Mouse (Mus musculus): ENCODE measurements around the gene Anp32e.
A peak's percentile ranks its signal among the peaks of the same experiment; 100 is the strongest.
"Not testable (repeated sequence)": the region's sequence is repeated elsewhere in the genome, so short reads cannot be mapped to it uniquely, and the experiment has no call there.

Gene Anp32e

DNA sequence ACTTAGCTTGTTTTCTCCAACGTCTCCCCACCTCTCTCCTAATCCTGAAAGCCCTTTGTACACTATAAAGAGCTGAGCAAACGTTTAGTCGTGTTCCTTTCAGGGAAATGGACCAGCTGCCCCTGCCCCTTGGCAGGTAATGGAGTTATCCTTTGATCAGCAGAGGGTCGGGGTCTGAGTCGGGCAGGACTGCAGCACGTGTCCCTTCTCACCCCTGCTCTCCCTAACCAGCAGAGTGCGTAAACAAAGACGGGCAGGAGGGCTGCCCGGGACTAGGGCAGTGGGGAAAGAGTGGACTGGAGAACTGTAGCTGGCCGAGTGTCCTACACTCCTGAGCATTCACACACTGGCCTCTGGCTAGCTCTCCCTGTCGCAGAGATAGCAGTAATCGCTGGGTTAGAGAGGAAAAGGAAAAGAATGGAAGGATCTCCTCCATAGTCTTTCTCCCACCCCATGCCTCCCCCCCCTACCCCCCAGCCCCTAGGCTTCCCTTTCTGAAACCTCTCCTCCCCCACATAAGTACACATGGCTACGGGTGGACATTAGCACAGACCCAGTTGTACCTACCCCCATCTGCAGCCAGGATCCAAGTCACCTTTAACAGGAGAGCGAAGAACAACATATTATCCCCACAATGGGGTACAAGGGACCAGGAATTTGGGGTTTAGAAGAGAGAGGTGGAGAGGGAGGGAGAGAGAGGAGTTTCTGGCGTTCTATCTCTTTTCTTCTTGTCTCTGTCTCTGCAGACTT, 25.1 kb upstream of the Anp32e start:
- no peak for DNase-seq (ENCODE audit: low spot score in 2 of 2)

DNA sequence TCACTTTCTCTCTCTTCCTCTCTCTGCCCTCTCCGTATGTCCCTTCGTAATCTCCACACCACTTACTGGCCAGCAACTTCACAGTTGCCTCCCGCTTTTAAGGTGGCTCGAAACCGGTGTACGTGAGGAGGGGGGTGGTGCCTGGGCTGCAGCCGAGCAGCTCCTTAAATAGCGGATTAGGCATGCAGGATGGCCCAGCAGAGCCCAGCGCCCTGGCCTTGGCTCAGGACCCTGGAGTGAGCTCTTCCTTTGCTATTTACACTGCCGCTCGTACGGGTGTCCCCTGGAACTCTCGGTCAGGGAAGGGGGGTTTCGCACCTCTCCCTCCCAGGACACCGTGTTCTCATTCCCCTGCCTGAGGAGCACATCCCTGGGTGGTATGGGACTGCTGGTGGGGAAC, 24.5 kb upstream of the Anp32e start, which contains the start of gene Car14:
Gene Car14 (minus strand): TSS at position 124 of the 400 bp plus-strand sequence.
- no peak for DNase-seq (ENCODE audit: low spot score in 2 of 2)

DNA sequence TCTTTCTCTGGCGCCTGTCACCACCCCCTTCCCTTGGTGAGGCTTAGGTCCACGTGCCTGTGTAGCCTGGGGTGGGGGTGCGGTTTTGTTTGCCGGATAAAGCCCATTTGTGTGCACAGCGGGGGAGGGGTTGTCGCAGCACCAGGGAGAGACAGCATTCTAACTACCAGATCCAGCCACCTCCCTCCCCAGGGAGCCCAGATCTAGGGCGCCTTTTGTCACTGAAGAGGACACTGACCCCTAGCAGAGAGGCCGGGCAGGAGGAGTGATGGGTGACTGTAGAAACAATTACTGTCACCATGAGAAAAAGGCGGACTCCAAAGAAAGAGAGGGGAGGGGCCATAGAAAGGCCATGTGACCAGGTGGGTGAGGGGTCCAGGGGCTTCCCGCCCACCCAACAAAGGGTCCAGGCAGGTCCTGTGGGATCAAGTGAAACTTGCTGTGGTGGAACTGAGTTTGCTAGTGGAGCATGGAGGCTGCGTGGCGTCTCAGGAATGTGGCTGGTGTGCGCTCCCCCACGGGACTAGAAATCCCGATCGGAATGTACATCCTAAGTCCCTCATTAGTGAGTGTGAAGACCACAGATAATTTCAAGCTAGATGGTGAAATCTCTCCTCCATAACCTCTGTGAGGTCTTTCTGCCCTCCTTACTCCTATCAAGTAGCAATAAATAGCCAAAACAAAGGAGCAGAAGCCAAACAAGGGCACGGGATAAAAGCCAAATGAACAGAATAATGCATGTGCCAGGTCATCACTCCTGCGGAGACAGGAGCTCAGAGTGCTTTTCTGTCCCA, 23.7 kb upstream of the Anp32e start:
- DNase-seq (ENCODE audit: low spot score in 2 of 2): no peak

DNA sequence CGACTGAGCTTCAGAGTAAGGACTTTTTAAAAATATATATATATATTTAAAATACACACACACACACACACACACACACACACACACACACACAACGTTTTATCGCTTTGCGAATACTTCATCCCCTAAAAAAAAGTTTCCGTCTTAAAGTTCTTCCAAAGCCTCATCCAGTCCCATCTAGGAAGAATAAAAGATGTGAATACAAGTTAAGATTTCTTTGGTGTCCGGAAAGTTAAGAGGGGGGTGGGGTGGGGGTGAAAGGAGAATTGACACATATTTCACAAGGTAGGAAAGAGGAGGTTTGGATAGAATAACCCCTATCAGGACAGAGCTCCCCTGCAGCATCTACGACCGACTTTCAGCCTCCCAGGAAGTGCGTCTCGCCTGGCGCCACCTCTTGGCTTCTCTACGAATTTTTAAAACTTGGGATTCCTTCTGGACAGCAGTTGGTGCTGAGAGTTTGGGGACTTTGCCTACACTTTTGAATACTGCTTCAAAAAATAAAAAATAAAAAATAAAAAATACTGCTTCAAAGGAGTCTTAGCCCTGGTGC, 23.0 kb upstream of the Anp32e start:
- DNase-seq (ENCODE audit: low spot score in 2 of 2): no peak

DNA sequence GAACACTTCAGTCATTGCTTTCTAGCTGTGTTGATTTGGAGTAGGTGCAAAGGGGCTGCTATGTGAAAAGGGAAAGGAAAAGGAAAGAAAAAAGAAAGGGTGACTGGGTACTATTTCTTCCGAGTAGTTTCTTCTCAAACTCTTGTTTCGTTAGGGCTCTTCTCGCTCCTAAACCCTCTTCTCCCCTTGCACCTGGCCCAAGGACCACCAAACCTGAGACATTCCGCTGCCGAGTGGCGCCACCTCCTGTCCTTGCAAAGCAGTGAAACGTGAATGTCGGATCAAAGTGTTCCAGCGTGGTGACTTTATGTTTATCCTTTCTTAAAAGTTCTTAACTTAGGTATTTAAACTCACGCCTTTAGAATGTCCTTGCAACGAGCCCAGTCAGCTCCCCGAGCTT, 22.2 kb upstream of the Anp32e start:
- no peak for DNase-seq (ENCODE audit: low spot score in 2 of 2)

DNA sequence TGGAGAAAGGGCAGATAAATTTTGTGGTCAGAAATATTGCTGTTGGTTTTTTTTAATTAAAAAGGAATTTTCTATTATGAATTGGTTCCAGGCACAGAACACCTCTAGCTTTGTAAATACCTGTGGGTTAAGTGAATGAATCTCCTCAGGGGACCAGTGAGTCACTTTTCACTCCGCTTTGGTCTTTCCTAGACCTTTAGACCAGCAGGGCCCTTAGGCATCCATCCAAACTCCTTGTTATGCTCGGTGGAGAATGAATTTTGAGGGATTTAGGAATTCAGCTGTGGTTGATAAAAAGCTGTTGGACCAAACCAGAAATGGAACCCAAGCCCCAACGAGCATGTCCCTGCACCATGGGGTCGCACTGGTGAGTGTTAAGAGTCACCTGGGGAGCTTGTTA, 21.4 kb upstream of the Anp32e start:
- no peak for DNase-seq (ENCODE audit: low spot score in 2 of 2)

DNA sequence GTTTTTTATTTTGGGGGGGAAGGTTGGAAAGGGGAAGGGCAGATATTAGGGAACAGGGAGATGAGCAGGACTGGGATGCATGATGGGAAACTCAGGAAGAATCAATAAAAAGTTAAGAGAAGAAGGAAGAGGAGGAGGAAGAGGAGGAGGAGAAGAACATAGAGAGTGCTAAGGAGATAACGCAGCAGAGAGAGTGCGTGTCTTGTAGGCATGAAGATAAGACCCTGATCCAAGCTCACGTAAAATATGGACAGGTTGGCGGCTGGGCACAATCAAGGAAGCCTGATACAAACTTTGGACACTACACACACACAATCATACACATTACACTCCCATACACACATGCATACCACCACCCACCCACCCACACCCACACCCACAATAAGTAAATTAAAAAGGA, 14.3 kb upstream of the Anp32e start:
- DNase-seq (ENCODE audit: low spot score in 2 of 2): no peak

DNA sequence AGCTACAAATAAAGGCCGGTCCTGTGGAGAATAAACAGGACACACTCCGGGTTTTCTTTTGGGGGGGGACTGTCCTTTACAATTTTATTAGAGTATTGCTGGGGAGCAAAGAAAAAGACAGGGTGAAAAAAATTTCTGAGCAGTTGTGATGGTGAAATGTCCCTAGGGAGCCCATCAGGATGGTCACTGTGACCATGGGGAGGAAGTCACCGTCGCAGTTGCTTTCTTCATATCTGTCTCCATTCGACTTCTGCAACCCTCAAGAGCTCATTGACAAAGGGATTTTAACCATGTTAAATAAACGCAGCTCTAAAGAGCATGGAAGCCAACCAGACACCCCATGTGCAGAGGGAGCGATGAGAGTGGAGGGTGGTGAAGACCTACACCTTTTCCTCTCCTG, 12.3 kb upstream of the Anp32e start:
- no peak for DNase-seq (ENCODE audit: low spot score in 2 of 2)

DNA sequence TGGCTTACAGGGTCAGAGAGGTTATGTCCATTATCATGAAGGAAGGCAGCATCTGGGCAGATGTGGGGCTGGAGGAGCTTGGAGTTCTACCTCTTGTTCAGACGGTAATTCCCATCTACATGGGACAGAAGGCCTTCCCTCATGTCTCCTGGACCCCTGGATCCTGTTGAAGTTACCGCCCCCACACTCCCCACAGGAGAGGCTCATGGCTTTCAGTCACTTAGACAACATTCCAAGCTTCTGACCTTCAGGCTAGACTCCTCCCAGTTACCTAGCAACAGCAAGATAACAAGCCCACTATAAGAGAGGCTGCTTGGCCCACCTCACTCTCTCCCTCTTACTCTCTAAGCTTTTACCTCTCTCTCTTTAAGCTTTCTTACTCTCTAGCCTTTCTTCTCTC, 8.5 kb upstream of the Anp32e start:
- not testable (repeated sequence) for DNase-seq (ENCODE audit: low spot score in 2 of 2)

DNA sequence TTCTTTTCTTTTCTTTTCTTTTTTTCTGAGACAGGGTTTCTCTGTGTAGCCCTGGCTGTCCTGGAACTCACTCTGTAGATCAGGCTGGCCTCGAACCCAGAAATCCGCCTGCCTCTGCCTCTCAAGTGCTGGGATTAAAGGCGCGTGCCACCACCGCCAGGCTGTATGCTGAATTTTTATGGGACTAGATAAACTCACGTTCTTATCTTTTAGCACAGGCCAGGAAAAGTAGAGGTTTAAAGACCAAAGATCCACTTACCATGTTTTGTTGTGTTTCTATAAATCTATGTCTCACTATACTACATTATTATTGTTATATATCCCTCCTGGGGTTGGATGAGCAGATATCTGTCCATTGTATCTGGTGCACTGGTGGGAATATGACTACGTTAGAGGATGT, 5.6 kb upstream of the Anp32e start:
- DNase-seq (ENCODE audit: low spot score in 2 of 2): not testable (repeated sequence)

DNA sequence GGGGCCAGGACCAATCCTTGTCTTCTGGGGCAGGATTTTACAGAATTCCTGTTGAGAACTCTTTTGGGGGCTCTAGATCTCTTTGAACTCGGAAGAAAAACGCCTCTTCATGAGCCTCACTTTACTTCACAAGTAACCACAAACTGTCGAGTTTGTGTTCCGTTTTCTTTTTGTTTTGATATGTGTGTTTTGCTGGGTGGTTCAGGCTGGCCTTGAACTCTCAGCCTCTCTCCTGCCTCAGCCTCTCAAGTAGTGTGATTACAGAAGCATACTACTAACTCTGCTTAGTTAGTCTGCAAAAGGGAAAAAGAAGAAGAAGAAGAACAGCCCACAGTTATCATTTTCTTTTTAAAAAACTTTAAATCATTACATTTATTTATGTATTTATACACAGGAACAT, 4.9 kb upstream of the Anp32e start:
- no peak for DNase-seq (ENCODE audit: low spot score in 2 of 2)

DNA sequence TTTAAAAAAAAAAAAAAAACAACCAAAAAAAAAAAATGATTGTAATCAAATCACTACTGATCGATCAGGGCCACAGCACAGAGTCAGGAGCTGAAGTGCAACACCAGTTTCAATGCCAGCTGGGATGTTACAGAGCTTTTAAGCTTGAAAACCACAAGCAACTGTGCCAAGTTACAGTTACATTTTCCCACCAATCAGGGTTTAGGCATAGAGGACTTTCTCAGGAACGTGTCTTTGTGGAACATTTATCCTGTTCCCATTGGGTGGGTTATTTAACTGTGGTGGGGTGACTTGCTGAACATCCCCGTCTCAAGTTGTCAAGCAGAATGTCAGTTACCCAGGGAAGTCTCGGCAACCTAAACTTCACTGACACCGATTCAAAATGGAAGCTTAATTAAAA, 4.0 kb upstream of the Anp32e start:
- DNase-seq (ENCODE audit: low spot score in 2 of 2): no peak

DNA sequence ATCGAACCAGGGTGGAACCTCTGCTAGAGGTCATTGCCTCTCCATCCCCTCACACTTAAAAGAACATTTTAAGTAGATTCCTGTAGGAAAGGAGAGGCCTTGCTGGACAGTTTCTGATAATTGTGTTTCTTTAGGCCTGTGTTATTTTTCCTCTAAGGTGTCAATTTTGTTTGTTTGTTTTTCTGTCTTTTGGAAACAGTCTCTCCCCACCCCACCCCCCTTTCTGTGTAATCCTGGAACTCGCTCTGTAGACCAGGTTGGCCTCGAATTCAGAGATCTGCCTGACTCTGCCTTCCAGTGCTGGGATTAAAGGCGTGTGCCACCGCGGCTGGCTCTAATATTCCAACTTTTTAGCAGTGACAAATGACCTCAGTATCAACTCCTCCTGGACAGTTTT, 787 bp upstream of the Anp32e start:
- no peak for DNase-seq (ENCODE audit: low spot score in 2 of 2)

DNA sequence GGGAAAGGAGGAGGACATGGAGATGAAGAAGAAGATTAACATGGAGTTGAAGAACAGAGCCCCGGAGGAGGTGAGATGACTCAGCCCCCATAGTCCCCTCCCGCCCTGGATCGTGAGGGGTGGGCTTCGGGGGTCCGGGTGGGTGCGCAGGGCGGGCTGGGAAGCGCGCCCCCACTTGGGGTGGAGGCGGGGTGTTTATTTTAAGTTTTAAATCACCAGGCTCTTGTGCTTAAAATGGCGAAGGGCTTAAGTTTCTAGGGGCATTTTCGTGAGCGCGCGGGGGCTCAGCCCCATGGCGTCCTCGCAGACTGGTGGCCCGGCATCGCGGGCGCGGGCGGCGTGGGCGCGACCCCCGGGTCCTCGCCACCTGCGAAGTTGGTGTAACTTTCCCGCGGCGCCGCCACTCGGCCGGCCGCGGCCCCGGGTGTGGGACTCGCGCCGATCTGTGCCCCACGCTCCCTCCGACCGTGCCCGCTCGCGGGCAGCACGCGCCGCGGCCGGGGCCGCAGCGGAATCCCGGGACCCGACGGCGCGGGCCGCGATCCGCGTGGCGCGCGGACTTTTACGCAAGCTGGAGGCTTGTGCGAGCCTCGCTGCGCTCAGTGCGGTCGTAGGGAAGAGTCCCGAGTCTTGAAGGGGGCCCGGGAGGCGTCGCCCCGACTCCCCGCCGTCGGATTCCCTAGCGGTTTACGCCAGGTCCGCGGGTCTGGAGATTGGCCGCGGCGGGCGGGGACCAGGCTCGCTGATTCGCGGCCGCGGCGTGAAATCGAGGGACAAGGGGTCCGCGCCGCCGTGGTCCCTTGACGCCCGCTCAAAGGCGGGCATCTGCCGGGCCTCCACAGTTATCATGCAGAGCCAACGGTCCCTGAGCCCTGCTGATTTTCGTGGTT, 780 bp downstream of the Anp32e start:
- DNase-seq (ENCODE audit: low spot score in 2 of 2): peak in 1 of 2 experiments; percentile 9

DNA sequence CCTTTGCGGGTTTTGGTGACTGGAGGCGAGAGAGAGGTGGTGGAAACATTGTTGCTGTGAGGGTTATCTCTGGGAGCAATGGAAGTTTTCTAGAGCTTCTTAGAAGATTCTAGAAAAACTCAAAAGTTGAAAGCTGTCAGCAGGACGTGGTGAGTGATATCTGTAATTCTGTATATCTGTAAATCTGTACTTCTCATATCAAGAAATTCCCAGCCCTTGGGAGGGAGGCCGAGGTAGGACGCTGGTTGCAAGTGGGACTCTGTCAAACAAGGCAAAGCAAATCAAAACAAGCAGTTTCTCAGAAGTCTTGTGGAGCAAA, 1.4 kb downstream of the Anp32e start:
- no peak for DNase-seq (ENCODE audit: low spot score in 2 of 2)

DNA sequence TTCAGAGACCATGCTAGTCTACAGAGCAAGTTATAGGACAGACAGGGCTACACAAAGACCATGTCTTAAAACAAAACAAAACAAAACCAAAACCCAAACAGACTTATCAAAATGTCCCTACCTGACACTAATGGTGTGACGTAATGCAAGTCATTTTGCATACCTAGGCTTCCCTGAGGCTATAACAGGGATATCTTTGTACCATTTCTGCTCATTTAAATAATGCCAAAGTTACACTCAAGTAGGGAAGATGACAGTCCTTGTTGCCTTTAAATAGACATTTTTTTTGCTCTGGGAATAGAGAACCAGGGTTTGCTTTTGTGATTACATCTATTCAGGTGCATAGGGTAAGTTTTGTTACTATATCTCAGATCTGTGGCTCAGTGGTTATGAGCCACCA, 2.4 kb downstream of the Anp32e start:
- no peak for DNase-seq (ENCODE audit: low spot score in 2 of 2)

DNA sequence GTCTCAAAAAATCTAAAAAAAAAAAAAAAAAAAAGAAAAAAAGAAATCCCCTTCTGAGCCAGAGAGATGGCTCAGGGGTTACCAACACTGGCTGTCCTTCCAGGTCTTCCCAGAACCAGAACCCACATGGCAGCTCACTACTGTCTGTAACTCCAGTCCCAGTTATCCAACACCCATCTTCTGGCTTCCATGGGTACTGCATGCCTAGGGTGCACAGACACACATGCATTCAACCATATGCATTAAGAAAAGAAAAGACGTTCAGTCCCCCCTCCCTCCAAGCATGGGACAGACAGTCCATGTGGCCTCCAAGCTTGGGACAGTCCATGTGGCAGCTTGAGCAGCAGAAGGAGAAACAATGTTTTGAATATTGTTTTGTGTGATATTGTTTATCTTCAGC, 3.1 kb downstream of the Anp32e start:
- no peak for DNase-seq (ENCODE audit: low spot score in 2 of 2)

DNA sequence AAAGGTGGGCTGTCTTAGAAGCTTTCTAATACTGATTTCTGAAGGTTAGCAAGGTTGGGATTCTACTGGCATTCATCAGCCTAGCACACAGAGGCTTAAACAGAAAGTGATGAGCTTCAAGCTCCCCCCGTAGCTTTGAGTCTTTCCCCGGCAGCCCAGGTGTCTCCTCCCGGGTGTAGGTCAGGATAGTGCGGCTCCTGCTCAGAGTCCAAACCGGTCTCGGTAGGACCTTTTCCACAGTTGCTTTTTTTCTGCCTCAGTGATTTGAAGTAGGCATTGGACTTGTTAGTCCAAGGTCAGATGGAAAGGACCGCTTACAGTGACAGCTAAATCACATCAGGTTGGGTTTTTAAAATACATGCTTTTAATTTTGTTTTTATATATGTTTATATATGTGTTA, 3.5 kb downstream of the Anp32e start:
- DNase-seq (ENCODE audit: low spot score in 2 of 2): no peak

DNA sequence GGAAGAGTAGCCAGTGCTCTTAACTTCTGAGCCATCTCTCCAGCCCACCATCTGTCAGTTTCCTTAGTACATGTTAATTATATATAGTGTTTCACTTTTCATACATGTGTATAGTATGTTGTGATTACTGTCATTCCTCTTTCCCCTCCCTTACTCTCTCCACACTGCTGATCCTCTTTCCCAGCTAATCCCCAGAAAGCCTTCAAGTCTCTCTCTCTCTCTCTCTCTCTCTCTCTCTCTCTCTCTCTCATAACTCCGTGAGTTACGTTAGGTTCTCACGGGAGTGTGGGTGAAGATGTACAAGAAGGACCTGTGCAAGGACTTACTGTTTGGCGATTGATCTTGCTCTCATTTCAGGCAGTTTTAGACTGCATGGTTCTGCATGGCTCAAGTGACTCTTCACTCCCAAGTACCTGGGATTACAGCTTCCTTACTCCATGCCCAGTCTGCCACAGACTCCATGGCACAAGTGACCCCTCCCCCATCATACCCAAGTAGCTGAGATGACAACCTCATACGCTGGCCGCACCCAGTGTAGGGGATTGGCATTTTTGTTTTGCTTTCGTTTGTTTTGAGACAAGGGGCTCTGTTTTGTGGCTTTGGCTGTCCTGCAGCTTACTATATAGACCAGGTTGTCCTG, 4.2 kb downstream of the Anp32e start:
- no peak for DNase-seq (ENCODE audit: low spot score in 2 of 2)

DNA sequence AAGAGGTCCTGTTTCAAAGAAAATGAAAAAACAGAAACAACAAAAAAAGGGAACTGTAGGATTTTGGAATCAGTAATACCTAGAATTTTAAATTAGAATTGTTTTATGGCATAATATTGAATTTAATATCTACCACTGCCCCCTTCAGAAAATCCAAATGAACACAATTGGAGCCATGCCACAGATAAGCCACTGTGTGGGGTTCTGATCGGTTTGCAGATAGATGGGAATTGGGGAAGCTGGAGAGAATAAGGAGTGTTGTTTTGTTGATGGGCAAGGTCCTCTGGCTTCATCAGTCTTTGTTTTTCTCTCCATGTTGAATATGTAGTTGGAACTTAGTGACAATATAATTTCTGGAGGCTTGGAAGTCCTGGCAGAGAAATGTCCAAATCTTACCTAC, 5.4 kb downstream of the Anp32e start:
- DNase-seq (ENCODE audit: low spot score in 2 of 2): no peak

DNA sequence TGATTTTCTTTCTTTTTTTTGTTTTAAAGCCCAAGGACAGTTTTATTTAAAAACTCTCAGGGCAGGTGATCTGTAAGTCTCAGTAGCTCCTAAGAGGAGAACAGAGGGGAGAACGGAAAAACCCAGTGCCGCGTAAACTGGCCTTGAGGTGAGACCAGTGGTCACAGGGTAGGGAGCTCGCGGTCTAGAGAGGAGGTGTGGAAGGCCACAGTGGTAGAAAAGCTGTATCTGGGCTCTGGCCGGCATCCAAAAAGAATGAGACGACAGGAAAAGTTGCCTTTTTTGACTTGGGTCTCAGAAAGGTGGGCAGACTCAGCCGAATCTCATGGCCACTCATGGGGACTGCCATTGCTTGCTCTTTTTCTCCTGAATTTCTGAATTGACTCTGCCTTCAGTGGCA, 9.2 kb downstream of the Anp32e start:
- DNase-seq (ENCODE audit: low spot score in 2 of 2): no peak

DNA sequence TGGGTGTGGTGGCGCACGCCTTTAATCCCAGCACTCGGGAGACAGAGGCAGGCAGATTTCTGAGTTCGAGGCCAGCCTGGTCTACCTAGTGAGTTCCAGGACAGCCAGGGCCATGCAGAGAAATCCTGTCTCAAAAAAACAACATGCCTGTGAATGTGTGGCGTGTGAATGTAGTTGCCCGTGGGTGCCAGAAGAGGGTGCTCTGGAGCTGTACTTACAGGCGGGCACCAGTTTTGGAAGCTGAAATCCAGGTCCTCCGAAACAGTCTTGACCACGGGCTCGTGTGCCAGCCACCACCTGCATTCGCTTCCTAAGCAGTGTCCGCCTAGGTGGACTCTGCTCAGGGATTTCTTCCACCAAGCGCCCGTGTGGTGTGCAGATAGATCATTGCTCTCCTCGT, 9.8 kb downstream of the Anp32e start:
- no peak for DNase-seq (ENCODE audit: low spot score in 2 of 2)

All from frontal cortex, postnatal 25 days (tissue).